Mouse (Mus musculus): Measurements from ENCODE around the gene Gm12169.
"Not testable (repeated sequence)": the region's sequence is repeated elsewhere in the genome, so short reads cannot be mapped to it uniquely, and the experiment has no call there.

Gm12169 gene

GRCm38 (mm10) chr11:46523912-46524311 lies at the start of gene Gm12169:
Gene Gm12169, plus strand, starts transcription at chr11:46524212.
- no peak for ATAC-seq (ENCODE audit: low TSS enrichment)

- no peak for ATAC-seq (ENCODE audit: low TSS enrichment)
Observed at GRCm38 (mm10) chr11:46474220-46474619, 49.8 kb upstream of the Gm12169 start.

GRCm38 (mm10) chr11:46479311-46479710 lies 44.7 kb upstream of the Gm12169 start:
- ATAC-seq (ENCODE audit: low TSS enrichment) = no peak

GRCm38 (mm10) chr11:46480517-46480916 lies 43.5 kb upstream of the Gm12169 start:
- no peak for ATAC-seq (ENCODE audit: low TSS enrichment)

- ATAC-seq (ENCODE audit: low TSS enrichment) = peak; percentile 59
Observed at GRCm38 (mm10) chr11:46488231-46488630, 35.8 kb upstream of the Gm12169 start.

GRCm38 (mm10) chr11:46488650-46489049 lies 35.4 kb upstream of the Gm12169 start:
- ATAC-seq (ENCODE audit: low TSS enrichment) = peak; percentile 73

GRCm38 (mm10) chr11:46507146-46507545 lies 16.9 kb upstream of the Gm12169 start:
- ATAC-seq (ENCODE audit: low TSS enrichment) = no peak

GRCm38 (mm10) chr11:46509900-46510299 lies 14.1 kb upstream of the Gm12169 start:
- no peak for ATAC-seq (ENCODE audit: low TSS enrichment)

GRCm38 (mm10) chr11:46521341-46521740 lies 2.7 kb upstream of the Gm12169 start:
- ATAC-seq (ENCODE audit: low TSS enrichment) = not testable (repeated sequence)

- ATAC-seq (ENCODE audit: low TSS enrichment) = no peak
Observed at GRCm38 (mm10) chr11:46522719-46523118, 1.3 kb upstream of the Gm12169 start.

GRCm38 (mm10) chr11:46530149-46530548 lies 6.1 kb downstream of the Gm12169 start:
- ATAC-seq (ENCODE audit: low TSS enrichment) = no peak

GRCm38 (mm10) chr11:46536978-46537377 lies 13.0 kb downstream of the Gm12169 start:
- ATAC-seq (ENCODE audit: low TSS enrichment) = no peak

- ATAC-seq (ENCODE audit: low TSS enrichment) = peak; percentile 38; the same call in 1 of the 2 replicates
Observed at GRCm38 (mm10) chr11:46543530-46543929, 19.5 kb downstream of the Gm12169 start.

GRCm38 (mm10) chr11:46549721-46550120 lies 25.7 kb downstream of the Gm12169 start:
- no peak for ATAC-seq (ENCODE audit: low TSS enrichment)

- peak; percentile 98 for ATAC-seq (ENCODE audit: low TSS enrichment)
Observed at GRCm38 (mm10) chr11:46552741-46553140, 28.7 kb downstream of the Gm12169 start.

- ATAC-seq (ENCODE audit: low TSS enrichment) = no peak
Observed at GRCm38 (mm10) chr11:46561096-46561495, 37.1 kb downstream of the Gm12169 start.

- no peak for ATAC-seq (ENCODE audit: low TSS enrichment)
Observed at GRCm38 (mm10) chr11:46564671-46565070, 40.7 kb downstream of the Gm12169 start.

- no peak for ATAC-seq (ENCODE audit: low TSS enrichment)
Observed at GRCm38 (mm10) chr11:46565967-46566366, 42.0 kb downstream of the Gm12169 start.

GRCm38 (mm10) chr11:46569107-46569506 lies 45.1 kb downstream of the Gm12169 start:
- no peak for ATAC-seq (ENCODE audit: low TSS enrichment)

- ATAC-seq (ENCODE audit: low TSS enrichment) = peak; percentile 92
Observed at GRCm38 (mm10) chr11:46571327-46571726, 47.3 kb downstream of the Gm12169 start, which contains the start of gene BC053393. Gene BC053393, plus strand, starts transcription at chr11:46571536.

- ATAC-seq (ENCODE audit: low TSS enrichment) = no peak
Observed at GRCm38 (mm10) chr11:46578771-46579281, 54.8 kb downstream of the Gm12169 start.

- no peak for ATAC-seq (ENCODE audit: low TSS enrichment)
Observed at GRCm38 (mm10) chr11:46580428-46580827, 56.4 kb downstream of the Gm12169 start.

- no peak for ATAC-seq (ENCODE audit: low TSS enrichment)
Observed at GRCm38 (mm10) chr11:46582741-46583140, 58.7 kb downstream of the Gm12169 start.

Measured in frontal cortex, adult (tissue).